Mouse (Mus musculus): ENCODE data around the gene Lmbr1l. TPM values are rescaled to one million over a fixed set of nuclear protein-coding genes. Genes with fewer than 3 reads are reported as not detected.
"Not testable (repeated sequence)": the region's sequence is repeated elsewhere in the genome, so short reads cannot be mapped to it uniquely, and the experiment has no call there.

The Lmbr1l gene
- total and polyA plus RNA-seq, 2 experiments from 2014 or later = 22.4 to 44.1 TPM

DNA sequence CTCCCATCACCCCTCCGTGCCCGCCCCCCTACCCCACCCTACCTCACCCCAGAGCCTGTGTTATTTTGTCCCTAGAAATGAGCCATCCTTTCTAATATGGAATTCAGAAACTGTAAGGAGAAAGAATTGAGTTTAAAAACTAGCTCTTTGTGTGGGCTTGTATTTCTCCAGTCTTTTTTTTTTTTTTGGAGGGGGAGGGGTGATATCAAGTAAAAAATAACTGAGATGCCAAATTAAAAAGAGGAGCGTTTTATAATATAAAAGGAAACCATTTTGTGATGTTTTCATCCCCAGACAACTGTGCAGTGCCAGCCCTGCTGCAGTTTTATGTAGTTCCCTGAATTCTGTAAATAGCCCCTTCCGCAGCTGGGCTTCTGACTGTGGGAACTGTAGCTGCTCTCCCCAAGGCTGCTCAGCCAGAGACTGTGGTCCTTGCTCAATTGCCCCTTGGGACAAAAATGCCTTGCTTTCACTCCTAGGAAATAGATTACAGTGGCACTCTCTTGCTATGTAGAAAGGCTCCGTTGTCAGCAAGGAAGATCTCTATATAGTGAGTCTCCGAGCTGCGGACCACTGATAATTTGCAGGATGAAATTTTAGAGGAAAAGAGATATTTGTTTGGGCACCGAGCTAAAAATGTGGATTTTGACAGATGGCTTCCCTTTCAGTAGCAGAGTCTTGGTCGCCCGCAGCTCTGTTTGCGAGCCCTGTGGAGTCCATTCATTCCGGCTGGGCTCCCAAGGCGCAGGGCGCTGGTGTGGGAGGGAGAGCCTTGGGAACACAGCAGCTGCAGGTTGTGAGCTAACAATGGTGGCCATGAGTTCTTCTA, 36.6 kb upstream of the Lmbr1l start:
- Histone ChIP-seq H3K9ac (peak overlapping the region; percentile 100), H3K4me3 (ENCODE audit: low read depth, low read length) (peak overlapping the region; percentile 81), H3K4me2 (ENCODE audit: low read depth) (peak overlapping the region; percentile 61), H3K4me1 (ENCODE audit: insufficient read depth) (peaks cover 7% of the 10 kb centered on the region; the same call in 1 of the 2 replicates), H3K27me3 (ENCODE audit: insufficient read depth, low read length) (no peaks in the 10 kb centered on the region), H3K36me3 (ENCODE audit: insufficient read depth) (0 out of 2 replicates have a peak, but pooled peaks cover 2% of the 10 kb centered on the region), H3K9me3 (ENCODE audit: low read length) (no peaks in the 10 kb centered on the region), H3K27ac (ENCODE audit: low read depth, low read length) (peak overlapping the region; percentile 100)
- TF ChIP-seq CTCF (IDR thresholded peaks at IDR 0.05; ENCODE audit: low read depth) = no peak
- ATAC-seq (peak; percentile 17), DNase-seq (peak; percentile 83)
- WGBS = 4% methylated on average over 14 of the region's 14 CpGs

DNA sequence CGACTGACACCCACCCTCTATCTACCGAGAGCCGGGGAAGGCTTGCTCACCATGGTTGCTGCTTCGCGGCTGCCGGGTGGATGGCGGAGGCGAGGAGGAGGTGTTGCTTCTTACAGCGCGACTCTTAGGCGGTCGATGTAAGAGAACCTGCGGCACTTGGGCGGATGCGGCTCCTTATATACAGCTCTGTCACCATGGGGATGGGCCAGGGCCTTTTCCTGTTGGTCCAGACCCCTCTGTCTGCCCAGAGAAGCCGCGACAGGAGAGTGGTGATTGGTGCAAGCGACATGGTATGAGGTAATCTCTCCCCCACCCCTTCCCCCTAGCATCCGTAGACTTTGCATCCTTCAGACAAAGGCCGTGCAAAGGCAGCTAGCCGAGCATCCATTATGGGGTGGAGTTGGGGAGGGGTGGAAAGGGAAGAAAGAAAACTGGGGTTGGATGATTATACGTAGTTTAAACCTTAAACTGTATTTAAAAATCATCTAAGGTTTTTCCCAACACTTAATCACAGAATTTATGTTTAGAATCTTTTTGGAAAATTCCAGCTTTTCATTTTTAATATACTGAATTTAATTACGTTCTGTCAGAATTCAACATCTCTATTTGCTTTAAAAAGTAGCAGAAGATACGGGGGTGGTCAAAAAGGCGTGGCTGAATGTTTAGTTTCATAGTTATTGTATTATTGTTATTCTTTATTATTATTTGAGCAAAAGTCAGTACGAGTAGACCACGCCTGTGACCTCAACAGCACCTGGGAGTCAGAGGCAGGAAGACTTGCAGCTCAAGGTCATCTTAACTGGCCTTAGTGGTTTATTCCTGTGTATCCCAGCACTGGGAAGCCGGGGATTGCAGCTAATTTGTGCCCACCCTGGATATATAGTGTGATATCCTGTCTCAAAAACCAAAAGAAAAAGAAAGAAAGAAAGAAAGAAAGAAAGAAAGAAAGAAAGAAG, 35.6 kb upstream of the Lmbr1l start, which contains the start of the genes Gm49450 and Tuba1a:
Gm49450 (minus strand) TSS at position 151 of the 956 bp plus-strand sequence.
Tuba1a (minus strand) TSS at position 303 of the 956 bp plus-strand sequence.
- TF ChIP-seq CTCF (IDR thresholded peaks at IDR 0.05; ENCODE audit: low read depth) = no peak
- DNase-seq (peak; percentile 99), ATAC-seq (peak; percentile 96)
- Histone ChIP-seq H3K4me2 (ENCODE audit: low read depth) (peak within 1 kb of the TSS; percentile 61), H3K4me1 (ENCODE audit: insufficient read depth) (peaks cover 7% of the 10 kb centered on the region; the same call in 1 of the 2 replicates), H3K36me3 (ENCODE audit: insufficient read depth) (peaks cover 9% of the 10 kb centered on the region), H3K4me3 (ENCODE audit: low read depth, low read length) (peak within 1 kb of the TSS; percentile 81), H3K27me3 (ENCODE audit: insufficient read depth, low read length) (no peaks in the 10 kb centered on the region), H3K27ac (ENCODE audit: low read depth, low read length) (peak within 1 kb of the TSS; percentile 100), H3K9ac (peak within 1 kb of the TSS; percentile 100), H3K9me3 (ENCODE audit: low read length) (no peaks in the 10 kb centered on the region)
- WGBS = 1% methylated on average over 28 of the region's 28 CpGs

- H3K9me3 ChIP-seq (ENCODE audit: low read length) = no peaks in the 10 kb centered on the region
- peak overlapping the region; percentile 100 for H3K9ac ChIP-seq
- 1% methylated on average over 41 of the region's 41 CpGs for WGBS
- H3K36me3 ChIP-seq (ENCODE audit: insufficient read depth) = peaks cover 9% of the 10 kb centered on the region
- H3K4me1 ChIP-seq (ENCODE audit: insufficient read depth) = peaks cover 7% of the 10 kb centered on the region; the same call in 1 of the 2 replicates
- H3K4me2 ChIP-seq (ENCODE audit: low read depth) = peak overlapping the region; percentile 61
- H3K27ac ChIP-seq (ENCODE audit: low read depth, low read length) = peak overlapping the region; percentile 100
- ATAC-seq = peak; percentile 59
- H3K27me3 ChIP-seq (ENCODE audit: insufficient read depth, low read length) = no peaks in the 10 kb centered on the region
- peak overlapping the region; percentile 81 for H3K4me3 ChIP-seq (ENCODE audit: low read depth, low read length)
- peak; percentile 57 for TF ChIP-seq CTCF (IDR thresholded peaks at IDR 0.05; ENCODE audit: low read depth)
- peak; percentile 77 for DNase-seq
These were observed 34.8 kb upstream of the Lmbr1l start for GRCm38 (mm10) chr15:98952751-98953400.

DNA sequence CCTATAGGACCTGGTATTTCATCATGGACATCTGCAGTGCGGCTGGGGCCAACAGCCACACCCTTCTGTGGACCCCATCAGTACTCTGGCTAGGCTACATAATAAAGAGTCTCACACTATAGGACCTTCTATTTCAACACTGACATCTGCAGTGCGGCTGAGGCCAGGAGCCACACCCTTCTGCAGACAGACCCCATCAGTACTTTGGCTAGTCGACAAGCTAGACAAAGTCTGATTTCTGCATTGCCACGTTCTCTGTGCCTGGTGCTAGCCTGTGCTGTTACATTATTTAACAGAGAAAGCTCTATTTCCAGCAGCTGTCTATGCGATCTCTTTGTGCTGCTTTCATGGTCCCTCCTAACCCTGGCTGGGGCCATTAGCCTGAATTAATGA, 34.0 kb upstream of the Lmbr1l start:
- H3K4me2 ChIP-seq (ENCODE audit: low read depth) = peak overlapping the region; percentile 61
- peak overlapping the region; percentile 100 for H3K27ac ChIP-seq (ENCODE audit: low read depth, low read length)
- WGBS = 3% methylated on average over 5 of the region's 5 CpGs
- H3K9me3 ChIP-seq (ENCODE audit: low read length) = no peaks in the 10 kb centered on the region
- DNase-seq = peak; percentile 81
- peaks cover 9% of the 10 kb centered on the region for H3K36me3 ChIP-seq (ENCODE audit: insufficient read depth)
- ATAC-seq = peak; percentile 1; the same call in 1 of the 2 replicates
- no peaks in the 10 kb centered on the region for H3K27me3 ChIP-seq (ENCODE audit: insufficient read depth, low read length)
- H3K4me1 ChIP-seq (ENCODE audit: insufficient read depth) = peaks cover 7% of the 10 kb centered on the region; the same call in 1 of the 2 replicates
- peak overlapping the region; percentile 81 for H3K4me3 ChIP-seq (ENCODE audit: low read depth, low read length)
- peak overlapping the region; percentile 100 for H3K9ac ChIP-seq
- no peak for TF ChIP-seq CTCF (IDR thresholded peaks at IDR 0.05; ENCODE audit: low read depth)

GRCm38 (mm10) chr15:98951122-98952062, 33.4 kb upstream of the Lmbr1l start:
- Histone ChIP-seq H3K9ac (peak overlapping the region; percentile 100), H3K4me2 (ENCODE audit: low read depth) (peak overlapping the region; percentile 61), H3K27ac (ENCODE audit: low read depth, low read length) (peak overlapping the region; percentile 100), H3K4me3 (ENCODE audit: low read depth, low read length) (peak overlapping the region; percentile 81)
- peak; percentile 65 for DNase-seq
- H3K4me1 ChIP-seq (ENCODE audit: insufficient read depth); ATAC-seq; H3K27me3 ChIP-seq (ENCODE audit: insufficient read depth, low read length); H3K36me3 ChIP-seq (ENCODE audit: insufficient read depth); H3K9me3 ChIP-seq (ENCODE audit: low read length): not testable (repeated sequence)
- 16% methylated on average over 11 of the region's 15 CpGs for WGBS
